Mouse (Mus musculus) heart, embryonic 12.5 days (tissue): ENCODE results near the gene Rnf215. TPM values are rescaled to one million over a fixed set of nuclear protein-coding genes. Genes with fewer than 3 reads are reported as not detected.
"Not testable (repeated sequence)": the region's sequence is repeated elsewhere in the genome, so short reads cannot be mapped to it uniquely, and the experiment has no call there.

Source experiments
- ATAC-seq: fragments of 200-750 bp; cut with Nextera tagmentation; 2 replicates; pipeline ENCODE4 v1.8.0; 2017; ENCODE audit warnings: moderate TSS enrichment, moderate library complexity; ENCODE audit not compliant: insufficient number of reproducible peaks, low FRiP score
- H3K27ac ChIP-seq: fragments of 300-500 bp; sonication (generic); 2 replicates; pipeline ENCODE4 v1.5.1; 2016; ENCODE audit warnings: mild to moderate bottlenecking, moderate library complexity; ENCODE audit not compliant: poor library complexity, severe bottlenecking
- H3K27me3 ChIP-seq: fragments of 300-500 bp; sonication (generic); replicated peaks from 2 replicates; pipeline ENCODE4 v1.6.1; 2016; ENCODE audit warnings: mild to moderate bottlenecking, moderate library complexity
- H3K36me3 ChIP-seq: fragments of 300-500 bp; sonication (generic); 2 replicates; pipeline ENCODE4 v1.6.1; 2016; ENCODE audit warnings: mild to moderate bottlenecking, moderate library complexity
- H3K4me1 ChIP-seq: fragments of 300-500 bp; sonication (generic); replicated peaks from 2 replicates; pipeline ENCODE4 v1.6.1; 2016; ENCODE audit warnings: mild to moderate bottlenecking
- H3K4me2 ChIP-seq: fragments of 300-500 bp; sonication (generic); 2 replicates; pipeline ENCODE4 v1.6.1; 2016; ENCODE audit warnings: mild to moderate bottlenecking, moderate library complexity
- H3K4me3 ChIP-seq: fragments of 300-500 bp; sonication (generic); 2 replicates; pipeline ENCODE4 v1.5.1; 2016; ENCODE audit warnings: mild to moderate bottlenecking
- H3K9ac ChIP-seq: fragments of 300-500 bp; sonication (generic); 2 replicates; pipeline ENCODE4 v1.6.1; 2016; ENCODE audit warnings: mild to moderate bottlenecking, moderate library complexity
- H3K9me3 ChIP-seq: fragments of 300-500 bp; sonication (generic); replicated peaks from 2 replicates; pipeline ENCODE4 v1.6.1; 2016; ENCODE audit warnings: mild to moderate bottlenecking, moderate library complexity
- WGBS: fragments of 180-500 bp; shearing (Covaris S2); methylation state at CpG from one replicate; pipeline ENCODE4 v1.1.7; 2016; 5-methylcytosine and 5-hydroxymethylcytosine counted together
- polyA plus RNA-seq: library from polyadenylated mRNA; unstranded; fragments of >200 nt; fragmentation: Nextera tagmentation; extraction: Ambion mirVana; gene quantifications from 2 replicates; pipeline ENCODE4 v1.2.1, GENCODE M21; 2016

The Rnf215 gene
- polyA plus RNA-seq, 1 experiment from 2014 or later = 22.0 TPM

GRCm38 (mm10) chr11:4114541-4114940, 20.5 kb upstream of the Rnf215 start:
- H3K9me3 ChIP-seq, H3K9ac ChIP-seq, H3K4me2 ChIP-seq, ATAC-seq, H3K36me3 ChIP-seq, H3K4me3 ChIP-seq, H3K27ac ChIP-seq: not testable (repeated sequence)
- Histone ChIP-seq H3K27me3 (peaks cover 27% of the 10 kb centered on the region), H3K4me1 (peaks cover 29% of the 10 kb centered on the region)
- WGBS = 75% methylated on average over 6 of the region's 6 CpGs

GRCm38 (mm10) chr11:4115407-4115806, 19.6 kb upstream of the Rnf215 start:
- no peak for ATAC-seq
- H3K27me3 ChIP-seq = peaks cover 28% of the 10 kb centered on the region
- WGBS = 87% methylated on average over 4 of the region's 4 CpGs

GRCm38 (mm10) chr11:4116458-4117141, 18.4 kb upstream of the Rnf215 start:
- Histone ChIP-seq H3K9ac (no peak overlapping the region), H3K27me3 (peaks cover 28% of the 10 kb centered on the region), H3K27ac (no peak overlapping the region), H3K4me1 (peaks cover 37% of the 10 kb centered on the region), H3K9me3 (no peaks in the 10 kb centered on the region), H3K4me2 (no peak overlapping the region), H3K4me3 (no peak overlapping the region), H3K36me3 (no peaks in the 10 kb centered on the region)
- ATAC-seq = no peak
- WGBS = 57% methylated on average over 11 of the region's 11 CpGs

More at GRCm38 (mm10) chr11:4115407-4115806, 19.6 kb upstream of the Rnf215 start:
- Histone ChIP-seq H3K4me2 (no peak overlapping the region), H3K9ac (no peak overlapping the region), H3K36me3 (no peaks in the 10 kb centered on the region), H3K4me3 (no peak overlapping the region), H3K9me3 (no peaks in the 10 kb centered on the region), H3K4me1 (peaks cover 37% of the 10 kb centered on the region), H3K27ac (no peak overlapping the region)

GRCm38 (mm10) chr11:4117372-4118071, 17.5 kb upstream of the Rnf215 start:
- no peak overlapping the region for H3K27ac ChIP-seq
- no peaks in the 10 kb centered on the region for H3K36me3 ChIP-seq
- H3K4me3 ChIP-seq = peak overlapping the region; percentile 56
- peaks cover 37% of the 10 kb centered on the region for H3K4me1 ChIP-seq
- H3K27me3 ChIP-seq = peaks cover 28% of the 10 kb centered on the region
- no peak for ATAC-seq
- peak overlapping the region; percentile 96 for H3K4me2 ChIP-seq
- no peaks in the 10 kb centered on the region for H3K9me3 ChIP-seq
- peak overlapping the region; percentile 66; the same call in 1 of the 2 replicates for H3K9ac ChIP-seq
- WGBS = 16% methylated on average over 3 of the region's 3 CpGs

GRCm38 (mm10) chr11:4118081-4118921, 16.7 kb upstream of the Rnf215 start:
- peak; percentile 28 for ATAC-seq
- no peak overlapping the region for H3K27ac ChIP-seq

GRCm38 (mm10) chr11:4119635-4120034, 15.4 kb upstream of the Rnf215 start:
- no peak overlapping the region for H3K4me2 ChIP-seq
- 16% methylated on average over 5 of the region's 5 CpGs for WGBS
- no peak for ATAC-seq

More at GRCm38 (mm10) chr11:4118081-4118921, 16.7 kb upstream of the Rnf215 start:
- peaks cover 28% of the 10 kb centered on the region for H3K27me3 ChIP-seq
- peaks cover 37% of the 10 kb centered on the region for H3K4me1 ChIP-seq
- peak overlapping the region; percentile 66 for H3K9ac ChIP-seq
- H3K4me2 ChIP-seq = peak overlapping the region; percentile 96
- H3K9me3 ChIP-seq = no peaks in the 10 kb centered on the region
- H3K4me3 ChIP-seq = peak overlapping the region; percentile 56
- 2% methylated on average over 41 of the region's 41 CpGs for WGBS
- H3K36me3 ChIP-seq = no peaks in the 10 kb centered on the region

GRCm38 (mm10) chr11:4121691-4122090, 13.3 kb upstream of the Rnf215 start:
- H3K9ac ChIP-seq = no peak overlapping the region
- no peak overlapping the region for H3K4me2 ChIP-seq
- H3K27ac ChIP-seq = no peak overlapping the region
- ATAC-seq = no peak
- peaks cover 20% of the 10 kb centered on the region for H3K27me3 ChIP-seq
- no peak overlapping the region for H3K4me3 ChIP-seq
- peaks cover 35% of the 10 kb centered on the region for H3K4me1 ChIP-seq
- peaks cover 16% of the 10 kb centered on the region for H3K9me3 ChIP-seq
- WGBS = 79% methylated on average over 3 of the region's 3 CpGs
- no peaks in the 10 kb centered on the region for H3K36me3 ChIP-seq

More at GRCm38 (mm10) chr11:4119635-4120034, 15.4 kb upstream of the Rnf215 start:
- H3K4me3 ChIP-seq = no peak overlapping the region
- H3K36me3 ChIP-seq = no peaks in the 10 kb centered on the region
- no peak overlapping the region for H3K9ac ChIP-seq
- peaks cover 37% of the 10 kb centered on the region for H3K4me1 ChIP-seq
- H3K27me3 ChIP-seq = peaks cover 28% of the 10 kb centered on the region
- H3K9me3 ChIP-seq = no peaks in the 10 kb centered on the region
- no peak overlapping the region for H3K27ac ChIP-seq

- no peak for ATAC-seq
- H3K4me1 ChIP-seq = peaks cover 30% of the 10 kb centered on the region
- H3K4me2 ChIP-seq = no peak overlapping the region
- WGBS = 77% methylated on average over 5 of the region's 5 CpGs
- H3K9ac ChIP-seq = no peak overlapping the region
- no peak overlapping the region for H3K4me3 ChIP-seq
- no peaks in the 10 kb centered on the region for H3K36me3 ChIP-seq
- H3K9me3 ChIP-seq = peaks cover 19% of the 10 kb centered on the region
- peaks cover 15% of the 10 kb centered on the region for H3K27me3 ChIP-seq
- H3K27ac ChIP-seq = no peak overlapping the region
Measured at GRCm38 (mm10) chr11:4122226-4122625, 12.8 kb upstream of the Rnf215 start.

- H3K9me3 ChIP-seq = peaks cover 19% of the 10 kb centered on the region
- H3K27me3 ChIP-seq = peaks cover 9% of the 10 kb centered on the region; the same call in 1 of the 2 replicates
- H3K27ac ChIP-seq = no peak within 1 kb of the TSS
- ATAC-seq = no peak
- no peak within 1 kb of the TSS for H3K9ac ChIP-seq
- WGBS = 68% methylated on average over 10 of the region's 10 CpGs
- H3K36me3 ChIP-seq = no peaks in the 10 kb centered on the region
- H3K4me3 ChIP-seq = no peak within 1 kb of the TSS
- no peak within 1 kb of the TSS for H3K4me2 ChIP-seq
- peaks cover 22% of the 10 kb centered on the region for H3K4me1 ChIP-seq
Measured at GRCm38 (mm10) chr11:4122742-4123579, 12.0 kb upstream of the Rnf215 start, which contains the start of gene Sec14l2. Gene Sec14l2 (minus strand): TSS chr11:4123415.

GRCm38 (mm10) chr11:4123922-4124321, 11.1 kb upstream of the Rnf215 start:
- Histone ChIP-seq H3K4me2 (no peak overlapping the region), H3K27me3 (peaks cover 8% of the 10 kb centered on the region; the same call in 1 of the 2 replicates), H3K4me1 (peaks cover 14% of the 10 kb centered on the region), H3K4me3 (no peak overlapping the region), H3K9me3 (peaks cover 19% of the 10 kb centered on the region), H3K9ac (no peak overlapping the region), H3K27ac (no peak overlapping the region), H3K36me3 (no peaks in the 10 kb centered on the region)
- WGBS = 52% methylated on average over 5 of the region's 5 CpGs
- ATAC-seq = no peak
